Mouse (Mus musculus): ENCODE measurements at regions not wholly inside any gene's neighbourhood (a gene's known extent, or its start where the extent isn't known, plus 50 kb on each side); places are given as distances from the start of the nearest gene placed in this dataset.

DNA sequence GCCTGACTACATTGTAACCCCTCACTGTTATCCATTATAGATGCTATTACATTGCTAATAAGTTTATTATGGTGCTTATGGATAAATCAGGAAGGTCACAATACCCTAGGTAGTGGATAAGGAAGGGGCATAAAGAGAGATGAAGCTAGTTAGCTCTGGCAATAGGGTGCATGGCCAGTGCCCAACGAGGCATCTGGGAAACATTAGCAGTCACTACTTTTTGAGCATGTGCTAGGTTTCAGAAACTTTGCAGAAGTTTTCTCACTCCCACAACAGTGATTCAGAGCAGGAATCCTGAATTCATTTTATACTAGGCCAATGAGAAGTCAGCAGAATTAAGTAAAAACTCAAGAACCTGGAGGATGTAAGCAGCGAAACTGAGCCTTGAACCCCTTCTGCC is 294.7 kb downstream of the Plpp3 start:
- TF ChIP-seq CTCF (IDR thresholded peaks at IDR 0.05; ENCODE audit: borderline replicate concordance, insufficient read depth, low read depth, low read length) (no peak), POLR2A (IDR thresholded peaks at IDR 0.05; ENCODE audit: borderline replicate concordance, insufficient read depth, low read length) (no peak)
- DNase-seq = no peak
- Histone ChIP-seq H3K27ac (ENCODE audit: insufficient read depth, low read length) (no peak overlapping the region), H3K4me1 (ENCODE audit: control insufficient read depth, insufficient read depth, low read length) (no peaks in the 10 kb centered on the region), H3K27me3 (ENCODE audit: control insufficient read depth, insufficient read depth, low read length) (no peaks in the 10 kb centered on the region), H3K4me3 (replicated peaks; ENCODE audit: insufficient read depth, low read depth, low read length) (no peak overlapping the region)
- 83% methylated on average over 2 of the region's 2 CpGs for WGBS

GRCm38 (mm10) chr4:105456955-105457621 is 299.9 kb downstream of the Plpp3 start:
- Histone ChIP-seq H3K27ac (ENCODE audit: insufficient read depth, low read length) (no peak overlapping the region), H3K4me3 (replicated peaks; ENCODE audit: insufficient read depth, low read depth, low read length) (no peak overlapping the region), H3K4me1 (ENCODE audit: control insufficient read depth, insufficient read depth, low read length) (no peaks in the 10 kb centered on the region), H3K27me3 (ENCODE audit: control insufficient read depth, insufficient read depth, low read length) (no peaks in the 10 kb centered on the region; the same call in 1 of the 2 replicates)
- 31% methylated on average over 11 of the region's 11 CpGs for WGBS
- no peak for TF ChIP-seq POLR2A (IDR thresholded peaks at IDR 0.05; ENCODE audit: borderline replicate concordance, insufficient read depth, low read length)
- TF ChIP-seq CTCF (IDR thresholded peaks at IDR 0.05; ENCODE audit: borderline replicate concordance, insufficient read depth, low read depth, low read length) = no peak
- DNase-seq = peak; percentile 5 to 42

- Histone ChIP-seq H3K27me3 (ENCODE audit: control insufficient read depth, insufficient read depth, low read length) (no peaks in the 10 kb centered on the region; the same call in 1 of the 2 replicates), H3K27ac (ENCODE audit: insufficient read depth, low read length) (no peak overlapping the region), H3K4me1 (ENCODE audit: control insufficient read depth, insufficient read depth, low read length) (no peaks in the 10 kb centered on the region), H3K4me3 (replicated peaks; ENCODE audit: insufficient read depth, low read depth, low read length) (no peak overlapping the region)
- DNase-seq = no peak
- TF ChIP-seq CTCF (IDR thresholded peaks at IDR 0.05; ENCODE audit: borderline replicate concordance, insufficient read depth, low read depth, low read length) = no peak
- TF ChIP-seq POLR2A (IDR thresholded peaks at IDR 0.05; ENCODE audit: borderline replicate concordance, insufficient read depth, low read length) = no peak
- WGBS = 89% methylated on average over 3 of the region's 3 CpGs
Measured at GRCm38 (mm10) chr4:105459991-105460688, 303.0 kb downstream of the Plpp3 start.

- H3K27me3 ChIP-seq (ENCODE audit: control insufficient read depth, insufficient read depth, low read length) = no peaks in the 10 kb centered on the region; the same call in 1 of the 2 replicates
Measured at GRCm38 (mm10) chr4:105460689-105461005, 303.5 kb downstream of the Plpp3 start.

DNA sequence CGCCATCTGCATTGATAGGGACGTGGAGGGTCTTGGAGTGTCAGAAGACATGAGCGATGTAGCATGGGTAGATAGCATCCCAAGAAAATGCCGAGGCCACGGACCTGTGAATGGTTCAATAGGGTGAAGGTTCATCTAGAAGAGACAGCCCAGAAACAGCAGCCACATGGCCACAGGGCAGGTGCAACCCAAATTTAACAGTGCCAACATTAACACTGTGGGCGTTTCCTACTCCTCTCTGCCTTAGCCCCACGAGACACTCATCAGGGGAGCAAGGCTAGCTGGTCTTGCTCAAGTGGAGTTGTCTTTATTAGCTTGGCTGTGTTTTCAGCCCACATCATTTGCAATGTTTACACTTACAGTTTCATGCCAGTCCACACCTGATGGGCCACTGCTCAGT is 310.7 kb downstream of the Plpp3 start:
- Histone ChIP-seq H3K27ac (ENCODE audit: insufficient read depth, low read length) (no peak overlapping the region), H3K4me3 (replicated peaks; ENCODE audit: insufficient read depth, low read depth, low read length) (no peak overlapping the region), H3K27me3 (ENCODE audit: control insufficient read depth, insufficient read depth, low read length) (no peaks in the 10 kb centered on the region), H3K4me1 (ENCODE audit: control insufficient read depth, insufficient read depth, low read length) (no peaks in the 10 kb centered on the region)
- DNase-seq = no peak
- 90% methylated on average over 7 of the region's 7 CpGs for WGBS
- no peak for TF ChIP-seq POLR2A (IDR thresholded peaks at IDR 0.05; ENCODE audit: borderline replicate concordance, insufficient read depth, low read length)

More at GRCm38 (mm10) chr4:105460689-105461005, 303.5 kb downstream of the Plpp3 start:
- WGBS = 25% methylated on average over 2 of the region's 2 CpGs
- TF ChIP-seq CTCF (IDR thresholded peaks at IDR 0.05; ENCODE audit: borderline replicate concordance, insufficient read depth, low read depth, low read length) (no peak), POLR2A (IDR thresholded peaks at IDR 0.05; ENCODE audit: borderline replicate concordance, insufficient read depth, low read length) (no peak)
- Histone ChIP-seq H3K4me3 (replicated peaks; ENCODE audit: insufficient read depth, low read depth, low read length) (no peak overlapping the region), H3K4me1 (ENCODE audit: control insufficient read depth, insufficient read depth, low read length) (no peaks in the 10 kb centered on the region), H3K27ac (ENCODE audit: insufficient read depth, low read length) (no peak overlapping the region)
- DNase-seq = no peak

GRCm38 (mm10) chr4:105469300-105469821 is 312.2 kb downstream of the Plpp3 start:
- WGBS = 85% methylated on average over 6 of the region's 6 CpGs
- no peak for DNase-seq
- no peak for TF ChIP-seq CTCF (IDR thresholded peaks at IDR 0.05; ENCODE audit: borderline replicate concordance, insufficient read depth, low read depth, low read length)
- no peak for TF ChIP-seq POLR2A (IDR thresholded peaks at IDR 0.05; ENCODE audit: borderline replicate concordance, insufficient read depth, low read length)

GRCm38 (mm10) chr4:105474765-105475560 is 314.7 kb upstream of the Gm12728 start:
- WGBS = 25% methylated on average over 11 of the region's 11 CpGs
- TF ChIP-seq POLR2A (IDR thresholded peaks at IDR 0.05; ENCODE audit: borderline replicate concordance, insufficient read depth, low read length) = no peak
- TF ChIP-seq CTCF (IDR thresholded peaks at IDR 0.05; ENCODE audit: borderline replicate concordance, insufficient read depth, low read depth, low read length) = no peak
- H3K27ac ChIP-seq (ENCODE audit: insufficient read depth, low read length) = no peak overlapping the region

More at GRCm38 (mm10) chr4:105469300-105469821, 312.2 kb downstream of the Plpp3 start:
- H3K27me3 ChIP-seq (ENCODE audit: control insufficient read depth, insufficient read depth, low read length) = no peaks in the 10 kb centered on the region
- no peak overlapping the region for H3K4me3 ChIP-seq (replicated peaks; ENCODE audit: insufficient read depth, low read depth, low read length)
- H3K27ac ChIP-seq (ENCODE audit: insufficient read depth, low read length) = no peak overlapping the region
- H3K4me1 ChIP-seq (ENCODE audit: control insufficient read depth, insufficient read depth, low read length) = no peaks in the 10 kb centered on the region

More at GRCm38 (mm10) chr4:105474765-105475560, 314.7 kb upstream of the Gm12728 start:
- Histone ChIP-seq H3K4me3 (replicated peaks; ENCODE audit: insufficient read depth, low read depth, low read length) (no peak overlapping the region), H3K27me3 (ENCODE audit: control insufficient read depth, insufficient read depth, low read length) (no peaks in the 10 kb centered on the region), H3K4me1 (ENCODE audit: control insufficient read depth, insufficient read depth, low read length) (no peaks in the 10 kb centered on the region)
- DNase-seq = peak in 1 of 2 experiments; percentile 19

Measured in cerebellum, adult 2 months (tissue).